Mouse (Mus musculus): ENCODE results near the gene Sfxn1. TPM values are rescaled to one million over a fixed set of nuclear protein-coding genes. Genes with fewer than 3 reads are reported as not detected.

Gene Sfxn1
- polyA plus RNA-seq, 1 experiment from 2014 or later, result 66.6 TPM

DNA sequence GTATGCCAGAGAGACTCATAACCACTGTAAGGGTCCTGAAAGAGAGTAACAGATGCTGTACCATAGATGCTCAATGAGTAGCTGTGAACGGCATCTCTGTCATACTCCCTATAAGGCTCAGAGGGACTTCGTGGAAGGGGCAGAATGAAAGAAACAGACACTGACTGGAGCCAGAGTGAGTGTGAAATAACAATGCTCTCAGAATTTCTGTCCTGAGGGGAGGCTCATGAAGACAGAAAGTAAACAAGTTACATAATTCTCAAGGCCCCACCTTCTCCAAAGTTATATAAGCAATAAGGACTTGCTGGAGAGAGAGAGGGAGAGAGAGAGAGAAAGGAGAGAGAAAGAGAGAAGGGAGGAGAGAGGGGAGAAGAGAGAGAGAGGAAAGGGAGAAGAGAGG is 84.2 kb downstream of the Sfxn1 start:
- no peak overlapping the region for H3K4me2 ChIP-seq (ENCODE audit: low read depth, severe bottlenecking)
- no peaks in the 10 kb centered on the region for H3K4me1 ChIP-seq (ENCODE audit: control insufficient read depth, insufficient read depth, low read length)
- DNase-seq (ENCODE audit: low spot score) (no peak), ATAC-seq (ENCODE audit: insufficient number of reproducible peaks, low FRiP score, low TSS enrichment, low read depth) (no peak)
- H3K9me3 ChIP-seq (ENCODE audit: control insufficient read depth, low read length), result no peaks in the 10 kb centered on the region
- H3K4me3 ChIP-seq (ENCODE audit: low read depth, low read length), result no peak overlapping the region
- H3K9ac ChIP-seq (ENCODE audit: low read length), result no peak overlapping the region
- WGBS, result 87% methylated on average over 2 of the region's 2 CpGs
- H3K27ac ChIP-seq (replicated peaks; ENCODE audit: low read depth, low read length), result no peak overlapping the region
- H3K36me3 ChIP-seq (ENCODE audit: control insufficient read depth, insufficient read depth, low read length), result no peaks in the 10 kb centered on the region
- no peaks in the 10 kb centered on the region for H3K27me3 ChIP-seq (ENCODE audit: control insufficient read depth, insufficient read depth, low read length)

Other genes starting within 250 kb of the Sfxn1 start
- gene Drd1, start 16.2 kb upstream of the Sfxn1 start, polyA plus RNA-seq (2014; fragmentation: Nextera tagmentation; extraction: Ambion mirVana), result 0.06 TPM in 1 of 2 replicates, not detected in the other
- not detected in 2 replicates for gene Hrh2, start 120.3 kb downstream of the Sfxn1 start, polyA plus RNA-seq (2014; fragmentation: Nextera tagmentation; extraction: Ambion mirVana)

All from limb, embryonic 11.5 days (tissue).